Mouse (Mus musculus): ENCODE measurements at regions not wholly inside any gene's neighbourhood (a gene's known extent, or its start where the extent isn't known, plus 50 kb on each side); places are given as distances from the start of the nearest gene placed in this dataset.
"Not testable (repeated sequence)": the region's sequence is repeated elsewhere in the genome, so short reads cannot be mapped to it uniquely, and the experiment has no call there.

GRCm38 (mm10) chr8:20436956-20437355 lies 73.9 kb upstream of the Gm15319 start:
- not testable (repeated sequence) for DNase-seq (ENCODE audit: low spot score); H3K9me3 ChIP-seq (replicated peaks); H3K27me3 ChIP-seq (ENCODE audit: insufficient read depth, low read length); H3K4me1 ChIP-seq (ENCODE audit: insufficient read depth, low read depth, low read length); ATAC-seq (ENCODE audit: extremely low read depth, insufficient number of reproducible peaks, low FRiP score, poor library complexity, severe bottlenecking); H3K4me3 ChIP-seq (ENCODE audit: low read depth, low read length); H3K36me3 ChIP-seq (replicated peaks)

- not testable (repeated sequence) for H3K36me3 ChIP-seq (replicated peaks); H3K4me1 ChIP-seq (ENCODE audit: insufficient read depth, low read depth, low read length); DNase-seq (ENCODE audit: low spot score); H3K4me3 ChIP-seq (ENCODE audit: low read depth, low read length); H3K27me3 ChIP-seq (ENCODE audit: insufficient read depth, low read length); ATAC-seq (ENCODE audit: extremely low read depth, insufficient number of reproducible peaks, low FRiP score, poor library complexity, severe bottlenecking); H3K9me3 ChIP-seq (replicated peaks)
These were observed 70.2 kb upstream of the Gm15319 start for GRCm38 (mm10) chr8:20433236-20433635.

GRCm38 (mm10) chr8:20429469-20429868 lies 66.5 kb upstream of the Gm15319 start:
- DNase-seq (ENCODE audit: low spot score); H3K27me3 ChIP-seq (ENCODE audit: insufficient read depth, low read length); H3K4me1 ChIP-seq (ENCODE audit: insufficient read depth, low read depth, low read length); H3K4me3 ChIP-seq (ENCODE audit: low read depth, low read length); H3K36me3 ChIP-seq (replicated peaks); H3K9me3 ChIP-seq (replicated peaks); ATAC-seq (ENCODE audit: extremely low read depth, insufficient number of reproducible peaks, low FRiP score, poor library complexity, severe bottlenecking): not testable (repeated sequence)

GRCm38 (mm10) chr8:20424903-20425222 lies 61.9 kb upstream of the Gm15319 start:
- H3K27me3 ChIP-seq (ENCODE audit: insufficient read depth, low read length); H3K9me3 ChIP-seq (replicated peaks); ATAC-seq (ENCODE audit: extremely low read depth, insufficient number of reproducible peaks, low FRiP score, poor library complexity, severe bottlenecking); DNase-seq (ENCODE audit: low spot score); H3K4me1 ChIP-seq (ENCODE audit: insufficient read depth, low read depth, low read length); H3K36me3 ChIP-seq (replicated peaks): not testable (repeated sequence)
- H3K4me3 ChIP-seq (ENCODE audit: low read depth, low read length) = peak overlapping the region; percentile 58

- peak; percentile 100 for ATAC-seq (ENCODE audit: extremely low read depth, insufficient number of reproducible peaks, low FRiP score, poor library complexity, severe bottlenecking)
- not testable (repeated sequence) for H3K36me3 ChIP-seq (replicated peaks); H3K9me3 ChIP-seq (replicated peaks); H3K27me3 ChIP-seq (ENCODE audit: insufficient read depth, low read length); DNase-seq (ENCODE audit: low spot score); H3K4me1 ChIP-seq (ENCODE audit: insufficient read depth, low read depth, low read length)
- peak overlapping the region; percentile 69 for H3K4me3 ChIP-seq (ENCODE audit: low read depth, low read length)
- peak; percentile 70 for TF ChIP-seq CTCF (IDR thresholded peaks at IDR 0.05; ENCODE audit: low read depth, low read length)
These were observed 61.3 kb upstream of the Gm15319 start for GRCm38 (mm10) chr8:20424104-20424902.

- not testable (repeated sequence) for H3K4me1 ChIP-seq (ENCODE audit: insufficient read depth, low read depth, low read length); H3K4me3 ChIP-seq (ENCODE audit: low read depth, low read length); DNase-seq (ENCODE audit: low spot score); H3K36me3 ChIP-seq (replicated peaks); H3K9me3 ChIP-seq (replicated peaks); ATAC-seq (ENCODE audit: extremely low read depth, insufficient number of reproducible peaks, low FRiP score, poor library complexity, severe bottlenecking); H3K27me3 ChIP-seq (ENCODE audit: insufficient read depth, low read length)
These were observed 57.8 kb upstream of the Gm15319 start for GRCm38 (mm10) chr8:20420807-20421206.
